Mouse (Mus musculus) ES-Bruce4 (cell line): ENCODE measurements around the gene Flii.

ENCODE experiments used
- CTCF ChIP-seq: IDR thresholded peaks from one replicate; pipeline ENCODE4 v1.8.1; 2011; ENCODE audit warnings: low read depth, low read length
- POLR2A ChIP-seq: IDR thresholded peaks from one replicate; pipeline ENCODE4 v1.8.1; 2011; ENCODE audit warnings: low read length; ENCODE audit not compliant: insufficient read depth

GRCm38 (mm10) chr11:60726601-60727391 is at the start of gene Flii:
- no peak for TF ChIP-seq POLR2A
- no peak for TF ChIP-seq CTCF
